Mouse (Mus musculus): Measurements from ENCODE around the gene Gba2. TPM values are rescaled to one million over a fixed set of nuclear protein-coding genes. Genes with fewer than 3 reads are reported as not detected.
"Not testable (repeated sequence)": the region's sequence is repeated elsewhere in the genome, so short reads cannot be mapped to it uniquely, and the experiment has no call there.

Gba2 gene
- 10 to 100 TPM; 11.7 to 14.0 (median 13.0) TPM for total RNA-seq (2022)

DNA sequence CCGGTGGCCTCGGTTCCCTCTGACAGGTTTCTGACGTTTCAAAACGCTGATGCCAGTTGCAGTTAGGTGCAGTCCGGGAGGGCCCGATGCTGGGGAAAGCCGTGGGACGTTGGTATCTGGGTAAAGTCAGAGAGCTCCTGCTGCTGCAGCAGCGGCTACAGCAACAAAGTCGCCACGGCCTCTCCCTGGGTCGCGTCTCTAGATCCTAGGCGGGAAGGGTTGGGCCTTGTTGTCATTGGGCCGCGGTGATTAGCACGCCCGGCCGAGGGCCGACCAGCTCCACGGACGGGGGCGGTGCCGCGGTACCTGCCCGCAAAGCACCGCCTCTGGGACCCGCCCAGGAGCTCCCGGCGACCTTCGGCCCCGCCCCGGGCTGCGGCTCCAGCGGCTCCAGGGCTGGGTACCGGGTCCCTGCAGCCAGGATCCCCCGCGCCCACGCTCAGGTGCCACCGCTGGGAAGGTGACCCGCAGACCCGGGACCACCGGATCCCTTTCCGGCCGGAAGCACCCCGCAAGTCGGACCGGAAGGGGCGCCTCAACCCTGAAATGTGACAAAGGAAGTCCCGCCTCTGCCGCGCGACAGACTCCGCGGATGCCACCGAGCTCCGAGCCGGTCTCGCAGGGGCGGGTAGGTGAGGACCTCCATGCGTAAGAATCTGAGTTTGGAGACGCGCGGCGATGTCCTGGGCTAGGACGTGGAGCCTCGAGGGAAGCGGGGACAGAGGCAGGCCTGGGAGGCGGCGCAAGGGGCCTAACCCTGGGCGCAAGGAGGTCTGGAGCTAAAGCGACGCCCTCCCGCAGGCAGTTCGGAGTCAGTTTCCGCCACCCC lies at the start of gene Gba2, which contains the start of gene Rgp1:
Gba2 (minus strand) TSS at position 498 of the 829 bp plus-strand sequence.
Rgp1 (plus strand) TSS at position 340 of the 829 bp plus-strand sequence.
- peak; percentile 87 for DNase-seq (ENCODE audit: low spot score)

- DNase-seq (ENCODE audit: low spot score): no peak
Observed at GRCm38 (mm10) chr4:43620146-43620778, 41.6 kb upstream of the Gba2 start.

DNA sequence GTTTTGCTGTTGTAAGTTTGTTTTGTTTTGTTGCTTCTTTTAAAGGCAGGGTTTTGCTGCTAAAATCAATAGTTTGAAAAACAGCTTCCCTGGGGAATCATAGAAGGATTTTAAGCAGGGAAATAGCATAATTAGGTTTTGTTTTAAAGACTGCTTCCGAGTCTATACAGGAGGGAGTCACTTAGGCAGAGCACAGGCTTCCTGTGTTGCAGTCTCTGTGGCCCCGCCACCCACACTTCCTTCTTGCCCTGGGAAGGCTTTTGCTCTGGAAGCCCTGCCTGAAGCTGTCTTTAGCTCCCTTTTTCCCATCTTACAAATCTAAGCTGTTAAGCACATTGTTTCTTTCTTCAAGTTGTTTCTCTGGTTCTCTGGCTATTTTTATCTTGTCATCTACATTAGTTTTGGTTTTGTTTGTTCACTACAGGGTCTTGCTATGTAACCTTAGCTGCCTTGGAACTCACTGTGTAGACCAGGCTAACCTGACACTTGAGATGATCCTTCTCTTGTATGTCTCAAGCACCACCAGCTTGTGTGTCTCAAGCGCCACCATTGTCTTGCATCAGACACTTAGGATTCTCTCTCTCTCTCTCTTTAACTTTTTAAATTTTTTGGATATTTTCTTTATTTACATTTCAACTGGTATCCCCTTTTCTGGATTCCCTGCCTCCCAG lies 34.5 kb upstream of the Gba2 start:
- no peak for DNase-seq (ENCODE audit: low spot score)

DNA sequence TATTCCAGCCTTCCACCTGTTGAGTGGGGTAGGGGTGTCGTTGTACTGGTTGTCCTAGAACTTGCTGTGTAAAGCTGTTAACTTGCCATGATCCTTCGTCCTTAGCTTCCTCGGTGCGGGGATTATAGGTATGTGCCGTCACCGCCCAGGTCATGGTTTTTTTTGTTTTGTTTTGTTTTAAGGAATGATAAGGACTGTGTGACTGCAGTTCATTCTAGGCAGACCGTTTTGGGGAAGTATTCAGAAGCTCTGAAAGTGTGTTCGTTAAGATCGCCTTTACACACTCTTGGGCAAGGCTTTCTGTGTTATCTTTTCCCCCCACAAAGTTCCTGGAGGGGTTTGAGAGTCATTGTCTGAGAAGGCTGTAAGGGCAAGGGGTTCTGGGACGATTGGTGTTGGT lies 33.9 kb upstream of the Gba2 start:
- DNase-seq (ENCODE audit: low spot score): no peak

- DNase-seq (ENCODE audit: low spot score): no peak
Observed at GRCm38 (mm10) chr4:43604751-43605685, 26.3 kb upstream of the Gba2 start.

DNA sequence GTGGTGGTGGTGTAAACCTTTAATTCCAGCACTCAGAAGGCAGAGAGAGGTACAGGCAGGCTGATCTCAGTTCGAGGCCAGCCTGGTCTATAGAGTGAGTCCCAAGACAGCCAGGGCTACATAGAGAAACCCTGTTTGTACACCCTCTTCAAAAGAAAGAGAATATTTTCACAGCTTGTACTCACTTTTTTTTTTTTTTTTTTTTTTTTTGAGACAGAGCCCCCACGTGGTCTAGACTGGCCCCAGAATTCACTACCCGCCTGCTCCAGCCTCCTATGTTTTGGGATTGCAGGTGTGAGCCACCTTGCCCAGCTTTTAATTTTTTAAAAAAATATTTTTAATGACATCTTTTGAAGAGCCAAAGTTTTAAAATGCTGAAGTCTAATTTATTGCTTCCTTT lies 25.4 kb upstream of the Gba2 start:
- DNase-seq (ENCODE audit: low spot score): no peak

DNA sequence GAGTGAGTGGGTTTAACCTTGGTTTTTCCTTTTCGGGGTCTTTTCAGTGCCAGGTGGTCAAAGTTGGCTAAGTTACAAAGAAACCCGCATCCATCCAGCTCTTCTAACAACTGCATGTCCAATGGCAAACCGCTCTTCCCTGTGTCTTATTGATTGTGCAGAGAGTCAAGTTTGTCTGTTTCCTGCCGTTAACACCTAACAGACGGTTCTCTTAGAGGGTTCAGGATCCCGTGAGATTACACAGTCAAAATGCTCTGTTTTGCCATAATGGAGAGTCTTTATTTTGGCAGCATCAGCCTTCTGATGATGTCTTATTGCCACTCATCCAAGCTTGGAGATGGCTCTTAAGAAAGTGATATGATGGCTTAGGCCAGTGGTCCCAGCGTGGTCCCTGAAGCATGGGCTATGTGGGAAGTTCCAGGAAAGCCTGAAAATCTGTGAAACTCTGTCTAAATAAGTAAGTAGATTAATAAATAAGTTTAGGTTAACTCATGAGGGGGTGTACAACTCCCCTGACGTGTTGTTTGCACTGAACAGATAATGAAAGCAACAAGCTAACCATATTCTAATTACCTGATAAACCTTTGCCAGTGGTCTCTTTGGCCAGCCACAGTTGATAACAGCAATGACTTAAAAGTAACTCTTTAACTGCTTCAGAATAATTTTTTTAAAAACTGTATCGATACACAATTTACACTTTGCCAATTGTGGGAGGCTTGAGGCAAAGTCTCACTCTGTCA lies 21.7 kb upstream of the Gba2 start:
- no peak for DNase-seq (ENCODE audit: low spot score)

DNA sequence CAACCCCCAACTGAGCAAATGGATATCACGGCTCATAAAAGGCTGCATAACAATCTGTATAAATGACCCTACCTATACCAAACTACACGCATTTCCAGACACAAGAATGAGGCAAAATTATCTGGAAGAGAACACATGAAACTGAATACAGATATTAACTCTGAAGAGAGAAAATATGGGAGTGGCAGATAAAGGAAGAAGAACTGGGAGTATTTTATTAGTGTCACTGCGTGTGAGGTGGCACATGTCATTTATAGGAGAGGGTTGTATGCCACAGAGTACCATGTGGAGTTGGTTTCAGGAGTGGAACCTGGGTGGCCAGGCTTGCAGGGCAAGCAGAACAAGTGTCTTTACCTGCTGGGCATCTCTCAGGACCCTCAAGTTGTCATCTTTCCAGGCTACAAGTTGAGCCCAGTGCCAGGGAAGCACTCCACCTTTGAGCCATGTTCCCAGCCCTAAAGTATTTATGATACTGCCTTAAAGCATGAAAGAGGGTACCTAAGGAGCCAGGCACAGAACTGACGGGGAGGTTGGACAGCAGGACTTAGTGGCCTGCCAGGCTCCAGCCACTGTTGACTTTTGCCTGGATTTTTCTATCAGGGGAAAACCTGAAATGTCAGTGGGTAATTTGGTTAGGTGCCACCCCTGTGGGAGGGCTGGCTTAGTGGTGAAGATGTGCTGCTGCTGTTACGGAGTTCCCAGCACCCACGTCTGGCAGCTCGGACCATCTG lies 20.1 kb upstream of the Gba2 start:
- DNase-seq (ENCODE audit: low spot score): no peak

DNA sequence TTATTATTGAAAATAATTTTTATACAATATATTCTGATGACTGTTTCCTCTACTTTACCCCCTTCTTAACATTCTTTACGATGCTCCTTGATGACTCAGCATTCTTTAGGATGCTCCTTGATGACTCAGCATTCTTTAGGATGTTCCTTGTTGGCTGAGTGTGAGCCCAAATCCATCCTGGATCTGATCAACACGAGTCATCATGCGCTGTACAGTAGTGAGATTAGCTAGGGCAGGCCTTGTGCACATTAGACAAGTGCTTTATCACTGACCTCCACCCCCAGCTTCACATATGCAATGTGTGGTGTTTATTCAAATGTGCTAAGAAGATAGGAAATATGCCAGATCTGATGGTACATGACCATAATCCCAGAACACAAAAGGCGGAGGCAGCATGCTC lies 19.5 kb upstream of the Gba2 start:
- no peak for DNase-seq (ENCODE audit: low spot score)

DNA sequence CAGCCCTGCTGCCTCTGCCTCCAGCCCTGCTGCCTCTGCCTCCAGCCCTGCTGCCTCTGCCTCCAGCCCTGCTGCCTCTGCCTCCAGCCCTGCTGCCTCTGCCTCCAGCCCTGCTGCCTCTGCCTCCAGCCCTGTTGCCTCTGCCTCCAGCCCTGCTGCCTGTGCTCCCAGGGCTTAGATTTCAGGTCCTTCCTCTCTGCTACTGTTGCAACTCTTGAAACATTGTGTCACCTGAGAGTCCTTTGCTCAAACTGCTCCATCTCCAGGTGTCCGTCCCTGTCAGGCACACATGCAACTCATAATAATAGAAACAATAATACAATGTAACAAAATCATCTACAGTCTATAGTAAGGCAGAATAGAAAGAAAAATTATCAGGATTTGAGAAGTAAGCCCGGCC lies 17.9 kb upstream of the Gba2 start:
- DNase-seq (ENCODE audit: low spot score): not testable (repeated sequence)

DNA sequence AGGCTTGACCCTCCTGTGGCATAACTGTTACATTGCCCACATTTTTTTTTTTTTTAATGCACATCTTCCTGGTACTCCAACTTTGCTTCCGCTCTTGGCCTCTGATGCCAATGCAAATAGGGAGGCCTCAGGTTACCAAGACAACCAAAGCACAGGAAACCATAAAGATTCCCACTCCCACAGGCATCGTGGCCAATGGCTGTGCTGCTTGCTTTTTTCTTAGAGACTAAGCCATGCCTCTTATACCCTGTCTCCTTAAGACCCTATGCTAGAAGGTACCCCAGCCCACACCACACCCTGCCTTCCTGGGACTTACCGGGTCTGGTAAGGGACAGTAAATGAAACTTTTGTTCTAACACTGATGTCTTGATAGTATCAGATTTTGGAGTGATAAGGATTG lies 14.8 kb upstream of the Gba2 start:
- DNase-seq (ENCODE audit: low spot score): no peak

DNA sequence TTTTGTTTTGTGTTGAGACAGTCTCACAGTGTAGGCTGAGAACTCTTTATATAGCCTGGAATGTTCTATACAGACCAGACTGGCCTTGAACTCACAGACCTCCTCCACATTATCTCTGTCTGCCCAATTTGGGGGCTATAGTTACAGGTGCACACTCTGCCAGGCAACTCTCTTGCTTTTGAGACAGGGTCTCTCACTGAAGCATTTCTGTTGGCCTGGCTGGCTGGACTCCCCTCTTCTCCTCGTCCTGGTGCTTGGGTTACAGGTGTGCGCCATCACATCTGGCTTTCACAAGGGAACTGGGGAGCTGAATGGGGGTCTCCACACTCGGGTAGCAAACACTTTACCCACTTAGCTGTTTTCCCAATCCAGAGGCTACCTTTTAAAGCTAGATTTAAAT lies 13.3 kb upstream of the Gba2 start:
- no peak for DNase-seq (ENCODE audit: low spot score)

- DNase-seq (ENCODE audit: low spot score): no peak
Observed at GRCm38 (mm10) chr4:43591543-43591942, 12.9 kb upstream of the Gba2 start.

DNA sequence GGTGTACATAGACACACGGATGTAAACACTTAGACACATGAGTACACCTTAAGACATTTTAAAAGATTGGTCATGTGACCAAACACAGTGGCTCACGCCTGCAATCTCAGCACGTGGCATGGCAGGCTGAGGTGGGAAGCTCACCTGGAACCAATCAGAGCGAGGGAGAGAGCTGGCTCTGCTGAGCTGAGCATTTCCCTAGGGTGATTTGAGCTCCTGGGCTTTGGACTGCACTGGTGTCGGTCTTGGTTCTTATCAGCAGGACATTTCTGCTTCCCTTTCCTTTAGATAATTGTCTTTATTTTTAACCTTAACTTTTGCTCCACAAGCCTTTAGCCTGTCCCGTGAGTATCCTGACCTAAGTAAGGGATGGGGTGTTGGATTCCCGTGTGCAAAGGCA lies 9.0 kb upstream of the Gba2 start:
- DNase-seq (ENCODE audit: low spot score): peak; percentile 76

DNA sequence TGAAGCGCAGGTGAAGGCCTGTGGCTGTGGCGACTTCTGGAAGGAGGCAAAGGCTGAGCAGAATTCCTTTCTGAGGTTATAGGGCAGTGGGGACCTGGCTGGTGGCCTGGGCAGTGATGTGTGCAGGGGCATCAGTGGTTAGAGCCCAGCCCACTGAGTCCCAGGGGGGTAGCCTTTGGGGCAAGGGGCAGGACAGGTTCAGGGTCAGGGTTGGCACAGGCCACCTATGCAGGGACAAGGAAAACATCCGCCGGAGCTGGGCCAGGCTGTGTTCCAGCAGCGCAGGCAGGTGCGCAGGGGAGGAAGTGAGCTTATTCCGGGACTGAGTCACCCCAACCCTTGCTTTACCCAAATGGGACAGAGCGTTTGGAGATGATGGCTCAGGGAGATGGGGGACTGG lies 7.7 kb upstream of the Gba2 start:
- DNase-seq (ENCODE audit: low spot score): peak; percentile 78

DNA sequence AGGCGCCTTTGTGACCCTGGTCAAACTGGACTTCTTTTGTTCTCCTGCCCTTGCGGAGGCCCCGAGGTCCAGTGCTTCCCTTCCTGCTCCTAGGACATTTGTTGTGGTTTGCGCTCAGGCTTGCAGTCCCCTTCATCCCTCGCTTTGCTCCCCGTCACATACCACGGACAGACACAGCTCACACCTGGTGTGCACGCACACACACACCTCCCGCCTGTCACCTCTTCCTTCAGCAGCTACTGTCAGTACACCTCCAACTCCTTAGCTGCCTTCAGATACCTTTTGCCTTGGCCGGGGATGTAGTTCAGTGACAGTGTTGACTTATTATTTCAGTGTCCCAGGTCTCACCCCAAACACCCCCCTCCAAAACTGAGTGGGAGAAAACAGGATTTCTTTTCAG lies 7.0 kb upstream of the Gba2 start:
- DNase-seq (ENCODE audit: low spot score): no peak

DNA sequence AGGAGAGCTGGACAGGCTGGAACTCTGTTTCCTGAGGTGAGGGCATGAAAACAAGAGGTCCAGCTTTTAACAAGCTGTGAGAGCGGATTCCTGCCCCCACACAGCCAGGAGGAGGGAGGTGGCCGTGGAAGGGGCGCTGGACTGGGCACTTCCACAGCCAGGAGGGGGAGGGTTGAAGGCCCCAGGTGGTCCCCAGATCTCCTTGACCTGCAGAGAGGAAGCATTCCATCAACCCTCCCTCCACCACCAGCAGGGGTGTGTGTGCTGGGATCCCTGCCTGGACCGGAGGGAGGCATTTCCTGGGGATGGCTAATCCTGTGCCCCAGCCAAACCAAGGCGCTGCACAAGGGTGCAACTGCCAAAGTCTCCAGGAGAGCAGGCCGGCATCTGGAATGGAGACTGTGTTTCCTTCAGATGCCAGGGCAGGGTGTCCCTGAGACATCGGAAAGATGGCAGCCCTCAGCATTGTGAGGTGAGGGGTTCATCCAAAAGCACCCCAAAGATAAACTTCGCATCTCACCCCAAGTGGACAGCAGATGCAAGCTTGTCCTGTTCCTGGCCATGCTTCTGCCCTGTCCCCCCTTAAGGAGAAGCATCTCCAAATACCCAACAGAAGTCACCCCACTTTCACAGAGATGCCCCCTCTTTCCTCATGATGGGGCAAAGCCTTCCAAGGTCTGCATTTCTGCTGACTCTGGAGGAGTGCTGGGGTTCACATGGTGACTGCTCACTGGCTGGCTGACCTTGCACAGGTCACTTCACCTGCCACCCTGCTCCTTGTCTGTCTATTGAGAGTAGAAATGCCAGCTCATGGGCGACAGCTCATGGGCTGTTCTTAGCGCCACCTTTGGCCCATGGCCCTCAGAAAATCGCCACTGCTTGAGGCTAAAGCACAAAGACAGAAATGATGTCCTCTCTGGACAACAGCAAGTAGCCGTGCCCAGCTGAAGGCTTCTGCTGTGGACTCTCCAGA lies 6.1 kb upstream of the Gba2 start, which contains the start of gene Msmp:
Msmp (minus strand) TSS at position 51 of the 973 bp plus-strand sequence.
- no peak for DNase-seq (ENCODE audit: low spot score)

- no peak for DNase-seq (ENCODE audit: low spot score)
Observed at GRCm38 (mm10) chr4:43583421-43583820, 4.7 kb upstream of the Gba2 start.

DNA sequence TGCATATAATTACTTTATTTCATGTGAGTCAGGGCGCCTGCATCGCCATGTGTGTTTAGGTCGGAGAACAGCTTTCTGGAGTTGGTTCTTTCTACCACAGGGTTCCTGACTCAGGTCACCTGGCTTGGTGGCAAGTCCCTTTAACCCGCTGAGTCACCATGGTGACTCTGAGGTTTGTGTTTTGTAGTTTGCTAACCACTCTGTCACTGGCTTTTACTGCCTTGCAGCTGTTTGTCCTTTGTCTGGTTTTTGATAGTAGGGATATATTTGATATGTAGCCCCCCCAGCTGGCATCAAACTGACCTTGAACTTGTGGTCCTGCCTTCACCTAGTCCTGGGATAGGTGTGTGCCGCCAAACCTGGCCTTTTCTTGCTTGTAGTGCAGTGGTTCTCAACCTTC lies 3.6 kb upstream of the Gba2 start:
- no peak for DNase-seq (ENCODE audit: low spot score)
